Comparison of ENCODE assay signal across 8 mouse cellular contexts in genomic region chr2:21909481-21909966, GRCm38 (mm10).
DNase-seq lines count a peak whose midpoint lies in the region; ATAC-seq and TF ChIP-seq lines count a peak whose summit lies in the region.

No protein-coding gene starts in this region.

- H3K4me3 ChIP-seq in embryonic facial prominence, embryonic 13.5 days = peak overlapping the region; percentile 31
- H3K4me3 ChIP-seq in heart, embryonic 10.5 days = peak overlapping the region; percentile 49
- no peak overlapping the region for H3K4me3 ChIP-seq in kidney, embryonic 14.5 days (ENCODE audit: low read length)
- H3K4me3 ChIP-seq in limb, embryonic 13.5 days = peak overlapping the region; percentile 24; the same call in 1 of the 2 replicates
- H3K4me3 ChIP-seq in midbrain, postnatal 0 days (ENCODE audit: low read depth, low read length) = peak overlapping the region; percentile 4; the same call in 1 of the 2 replicates

- 0 out of 2 replicates have a peak, but pooled peaks cover 5% of the 10 kb centered on the region for H3K9me3 ChIP-seq in embryonic facial prominence, embryonic 13.5 days
- H3K9me3 ChIP-seq in heart, embryonic 10.5 days = no peaks in the 10 kb centered on the region
- H3K9me3 ChIP-seq in kidney, embryonic 14.5 days (ENCODE audit: control insufficient read depth, low read length) = no peaks in the 10 kb centered on the region
- no peaks in the 10 kb centered on the region for H3K9me3 ChIP-seq in limb, embryonic 13.5 days
- H3K9me3 ChIP-seq in midbrain, postnatal 0 days (ENCODE audit: low read length) = no peaks in the 10 kb centered on the region

- H3K4me1 ChIP-seq in embryonic facial prominence, embryonic 13.5 days = no peaks in the 10 kb centered on the region
- H3K4me1 ChIP-seq in heart, embryonic 10.5 days = no peaks in the 10 kb centered on the region
- no peaks in the 10 kb centered on the region for H3K4me1 ChIP-seq in kidney, embryonic 14.5 days (ENCODE audit: control insufficient read depth, insufficient read depth, low read length)
- no peaks in the 10 kb centered on the region for H3K4me1 ChIP-seq in limb, embryonic 13.5 days
- H3K4me1 ChIP-seq in midbrain, postnatal 0 days (ENCODE audit: insufficient read depth, low read length) = no peaks in the 10 kb centered on the region

- no peak overlapping the region for H3K9ac ChIP-seq in embryonic facial prominence, embryonic 13.5 days
- no peak overlapping the region for H3K9ac ChIP-seq in kidney, embryonic 14.5 days (ENCODE audit: low read depth, low read length)
- no peak overlapping the region for H3K9ac ChIP-seq in limb, embryonic 13.5 days
- no peak overlapping the region for H3K9ac ChIP-seq in midbrain, postnatal 0 days (replicated peaks; ENCODE audit: low read length, poor library complexity, severe bottlenecking)

- peak; percentile 73 for ATAC-seq in CD4-positive, CD25-positive, alpha-beta regulatory T cell, adult 4 months
- ATAC-seq in embryonic facial prominence, embryonic 13.5 days (ENCODE audit: insufficient number of reproducible peaks, insufficient read depth, low FRiP score, low TSS enrichment, low read depth) = no peak
- no peak for ATAC-seq in kidney, embryonic 14.5 days (ENCODE audit: low FRiP score, low TSS enrichment)
- peak; percentile 79; the same call in 1 of the 2 replicates for ATAC-seq in limb, embryonic 13.5 days (ENCODE audit: low FRiP score, low read depth)
- ATAC-seq in midbrain, postnatal 0 days (ENCODE audit: low FRiP score) = 0 out of 2 replicates have a peak, but pooled peaks have one; percentile 36

- no peak overlapping the region for H3K27ac ChIP-seq in embryonic facial prominence, embryonic 13.5 days
- H3K27ac ChIP-seq in heart, embryonic 10.5 days = peak overlapping the region; percentile 80; the same call in 1 of the 2 replicates
- H3K27ac ChIP-seq in kidney, embryonic 14.5 days (ENCODE audit: low read depth, low read length) = no peak overlapping the region
- H3K27ac ChIP-seq in limb, embryonic 13.5 days = no peak overlapping the region
- H3K27ac ChIP-seq in midbrain, postnatal 0 days (ENCODE audit: low read depth, low read length) = no peak overlapping the region

- peak; percentile 18 to 31 for DNase-seq in adrenal gland, postnatal 4 days (ENCODE audit: low spot score in 2 of 2)
- no peak for DNase-seq in heart, embryonic 10.5 days (ENCODE audit: low spot score)
- peak; percentile 90 for DNase-seq in midbrain, postnatal 0 days (ENCODE audit: low spot score)
- peak; percentile 6 to 20 for DNase-seq in thymus, postnatal 10 days (ENCODE audit: low spot score in 2 of 2)

- TF ChIP-seq CTCF in midbrain, postnatal 0 days (IDR thresholded peaks at IDR 0.05) = peak; percentile 97

- H3K36me3 ChIP-seq in embryonic facial prominence, embryonic 13.5 days = no peaks in the 10 kb centered on the region
- H3K36me3 ChIP-seq in heart, embryonic 10.5 days = no peaks in the 10 kb centered on the region
- no peaks in the 10 kb centered on the region for H3K36me3 ChIP-seq in kidney, embryonic 14.5 days (ENCODE audit: control insufficient read depth, insufficient read depth, low read length)
- H3K36me3 ChIP-seq in limb, embryonic 13.5 days = no peaks in the 10 kb centered on the region
- no peaks in the 10 kb centered on the region for H3K36me3 ChIP-seq in midbrain, postnatal 0 days (ENCODE audit: insufficient read depth, low read length)

- no peaks in the 10 kb centered on the region for H3K27me3 ChIP-seq in embryonic facial prominence, embryonic 13.5 days
- no peaks in the 10 kb centered on the region for H3K27me3 ChIP-seq in heart, embryonic 10.5 days (ENCODE audit: insufficient read depth, poor library complexity, severe bottlenecking)
- no peaks in the 10 kb centered on the region for H3K27me3 ChIP-seq in kidney, embryonic 14.5 days (ENCODE audit: control insufficient read depth, insufficient read depth, low read length)
- H3K27me3 ChIP-seq in limb, embryonic 13.5 days = no peaks in the 10 kb centered on the region
- H3K27me3 ChIP-seq in midbrain, postnatal 0 days (ENCODE audit: insufficient read depth, low read length) = no peaks in the 10 kb centered on the region

- peak overlapping the region; percentile 51 for H3K4me2 ChIP-seq in embryonic facial prominence, embryonic 13.5 days
- H3K4me2 ChIP-seq in kidney, embryonic 14.5 days (replicated peaks; ENCODE audit: low read depth, low read length) = peak overlapping the region; percentile 8; the same call in 1 of the 2 replicates
- peak overlapping the region; percentile 52 for H3K4me2 ChIP-seq in limb, embryonic 13.5 days (replicated peaks)
- peak overlapping the region; percentile 42 for H3K4me2 ChIP-seq in midbrain, postnatal 0 days (ENCODE audit: low read depth, low read length, poor library complexity, severe bottlenecking)

- WGBS in embryonic facial prominence, embryonic 13.5 days = 11% methylated on average over 7 of the region's 7 CpGs
- WGBS in heart, embryonic 10.5 days = 13% methylated on average over 7 of the region's 7 CpGs
- 2% methylated on average over 7 of the region's 7 CpGs for WGBS in kidney, embryonic 14.5 days
- 6% methylated on average over 7 of the region's 7 CpGs for WGBS in limb, embryonic 13.5 days
- WGBS in midbrain, postnatal 0 days = 14% methylated on average over 7 of the region's 7 CpGs

Comparison
In these comparisons a context has a peak if more than half of its experiments do, and no peak if none do; other contexts are left out.
1. ATAC-seq: peak in CD4-positive, CD25-positive, alpha-beta regulatory T cell, adult 4 months (single experiment), limb, embryonic 13.5 days (single experiment) and midbrain, postnatal 0 days (single experiment); none in embryonic facial prominence, embryonic 13.5 days (single experiment) and kidney, embryonic 14.5 days (single experiment).
2. Peak in every context shown above with its lines, with median percentiles within 50 percentile points of each other: H3K4me2 ChIP-seq.